Mouse (Mus musculus) ES-E14 (cell line): ENCODE measurements around the gene Tm7sf3. TPM values are rescaled to one million over a fixed set of nuclear protein-coding genes. Genes with fewer than 3 reads are reported as not detected.

ENCODE experiments used
- DNase-seq: peaks from one replicate; pipeline ENCODE4 v3.0.0-alpha.2; 2013; ENCODE audit warnings: low read depth, low spot score
- H3K27ac ChIP-seq: 2 replicates; pipeline ENCODE4 v1.5.1; 2012; ENCODE audit warnings: low read depth, mild to moderate bottlenecking, low read length, moderate library complexity, mixed read lengths; ENCODE audit not compliant: poor library complexity, insufficient read depth, severe bottlenecking
- H3K36me3 ChIP-seq: 2 replicates; pipeline ENCODE4 v1.6.1; 2012; ENCODE audit warnings: mild to moderate bottlenecking, low read length, moderate library complexity, mixed read lengths; ENCODE audit not compliant: control insufficient read depth, poor library complexity, insufficient read depth, severe bottlenecking
- H3K4me1 ChIP-seq, 2 experiments: fragments of 150-350 bp in 1 of 2; sonication (generic) in 1 of 2; 2 replicates each; pipeline ENCODE4 v1.6.1; 2012; ENCODE audit warnings: low read length in 2 of 2, mild to moderate bottlenecking in 1 of 2, mixed read lengths in 1 of 2; ENCODE audit not compliant: control insufficient read depth in 2 of 2, insufficient read depth in 2 of 2, poor library complexity in 1 of 2
- H3K4me3 ChIP-seq, 2 experiments: fragments of 150-350 bp in 1 of 2; sonication (generic) in 1 of 2; 2 replicates each; pipeline ENCODE4 v1.5.1; 2012; ENCODE audit warnings: low read length in 2 of 2, low read depth in 1 of 2, mild to moderate bottlenecking in 1 of 2, mixed read lengths in 1 of 2; ENCODE audit not compliant: insufficient read depth in 1 of 2, poor library complexity in 1 of 2, severe bottlenecking in 1 of 2
- H3K9ac ChIP-seq: 2 replicates; pipeline ENCODE4 v1.6.1; 2012; ENCODE audit warnings: low read depth, mild to moderate bottlenecking, low read length, mixed read lengths; ENCODE audit not compliant: poor library complexity, insufficient read depth, severe bottlenecking
- H3K9me3 ChIP-seq: fragments of 150-350 bp; sonication (generic); 2 replicates; pipeline ENCODE4 v1.6.1; 2012; ENCODE audit warnings: low read depth, mild to moderate bottlenecking, low read length; ENCODE audit not compliant: control insufficient read depth, insufficient read depth
- CHD2 ChIP-seq: IDR thresholded peaks from 2 replicates; pipeline ENCODE4 v1.6.1; 2014; ENCODE audit warnings: mild to moderate bottlenecking, low read depth, low read length, inconsistent platforms
- HCFC1 ChIP-seq: IDR thresholded peaks from 2 replicates; pipeline ENCODE4 v1.6.1; 2012; ENCODE audit warnings: low read length, inconsistent platforms, borderline replicate concordance; ENCODE audit not compliant: insufficient read depth
- MAFK ChIP-seq: IDR thresholded peaks from 2 replicates; pipeline ENCODE4 v1.6.1; 2014; ENCODE audit warnings: mild to moderate bottlenecking, low read depth, low read length, inconsistent platforms; ENCODE audit not compliant: insufficient read depth
- ZC3H11A ChIP-seq: IDR thresholded peaks from 2 replicates; pipeline ENCODE4 v1.6.1; 2012; ENCODE audit warnings: low read depth, mild to moderate bottlenecking, inconsistent platforms, low read length, borderline replicate concordance
- ZNF384 ChIP-seq: IDR thresholded peaks from 2 replicates; pipeline ENCODE4 v1.6.1; 2012; ENCODE audit warnings: low read depth, low read length, inconsistent platforms
- in situ Hi-C, 2 experiments: fragments of 600-800 bp; cut with MboI; formaldehyde crosslinking; loops; one replicate each; pipeline ENCODE4 v1.15.1; 2025; ENCODE audit warnings: low sequenced_read_pairs in 2 of 2, inconsistent platforms in 1 of 2; ENCODE audit not compliant: unreplicated experiment in 2 of 2
- total RNA-seq: library from RNA; depleted of rRNA; stranded (reverse); fragments of 300-350 nt; gene quantifications from 2 replicates; pipeline ENCODE4 v1.2.3, GENCODE M21; 2012

Tm7sf3 gene
- total RNA-seq, 1 experiment: 99.6 TPM

DNA sequence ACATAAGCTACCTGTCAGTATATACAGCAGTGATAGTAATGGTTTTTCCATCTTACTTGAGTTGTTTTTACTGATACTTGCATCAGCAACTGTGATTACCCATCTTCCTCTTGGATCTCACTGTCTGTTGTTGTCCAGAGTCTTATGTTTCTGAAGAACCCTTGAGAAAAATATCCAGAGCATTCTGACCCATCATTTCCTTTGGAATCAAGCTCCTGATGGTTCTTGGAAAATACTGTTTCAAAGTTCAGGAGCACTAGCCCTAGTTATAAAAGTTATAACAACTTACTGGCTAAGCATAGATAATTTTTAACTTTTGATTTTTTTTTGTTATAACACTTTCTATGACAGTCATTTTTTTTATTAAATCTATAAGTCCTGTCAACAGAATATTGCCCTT is 8.8 kb upstream of the Tm7sf3 start:
- in situ Hi-C loops: no loop called here
- H3K27ac ChIP-seq: no peak overlapping the region
- DNase-seq: no peak
- H3K9me3 ChIP-seq: no peaks in the 10 kb centered on the region
- TF ChIP-seq MAFK: no peak
- no peak for TF ChIP-seq HCFC1
- TF ChIP-seq CHD2: no peak
- TF ChIP-seq ZC3H11A: no peak
- no peak for TF ChIP-seq ZNF384
- H3K36me3 ChIP-seq: no peaks in the 10 kb centered on the region
- no peak overlapping the region for H3K9ac ChIP-seq
- H3K4me3 ChIP-seq: no peak overlapping the region
- no peaks in the 10 kb centered on the region for H3K4me1 ChIP-seq

DNA sequence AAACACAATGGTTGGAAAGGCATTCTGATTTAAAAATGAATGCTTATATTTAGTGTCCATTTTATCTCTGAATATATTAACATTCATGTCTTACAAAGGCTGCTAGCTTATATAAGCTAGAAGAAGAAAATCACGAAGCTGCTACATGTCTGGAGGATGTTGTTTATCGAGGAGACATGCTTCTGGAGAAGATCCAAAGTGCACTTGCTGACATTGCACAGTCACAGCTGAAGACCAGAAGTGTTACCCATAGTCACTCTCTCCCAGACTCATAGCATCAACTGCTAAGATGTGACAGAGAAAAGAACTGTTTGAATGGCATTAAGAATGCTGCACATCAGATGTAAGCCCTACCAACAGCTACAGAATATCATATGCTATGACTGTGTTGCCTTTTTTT is 7.4 kb upstream of the Tm7sf3 start:
- DNase-seq: no peak
- Histone ChIP-seq H3K9ac (no peak overlapping the region), H3K27ac (no peak overlapping the region), H3K4me1 (no peaks in the 10 kb centered on the region), H3K4me3 (no peak overlapping the region), H3K9me3 (no peaks in the 10 kb centered on the region), H3K36me3 (no peaks in the 10 kb centered on the region)
- TF ChIP-seq ZC3H11A (no peak), MAFK (no peak), HCFC1 (no peak), ZNF384 (no peak), CHD2 (no peak)
- in situ Hi-C loops: no loop called here

DNA sequence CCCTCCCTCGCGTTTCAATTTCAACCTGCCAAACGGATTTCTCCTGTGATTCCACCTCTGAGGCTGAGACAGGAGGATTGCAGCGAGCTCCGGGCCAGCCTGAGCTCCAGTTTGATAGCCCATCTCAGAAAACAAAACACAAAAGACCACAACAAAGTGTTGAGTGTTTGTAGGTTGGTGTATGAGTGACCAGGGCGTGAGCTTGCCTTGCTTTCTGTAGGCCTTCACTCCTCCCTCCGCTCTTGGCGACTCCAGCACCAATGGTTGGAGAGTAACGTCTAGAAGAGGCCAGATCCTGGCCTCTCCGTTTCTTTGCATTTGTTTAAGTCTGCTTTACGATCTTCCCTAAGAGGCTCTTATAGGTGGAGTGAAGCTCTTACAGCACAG is 553 bp upstream of the Tm7sf3 start:
- TF ChIP-seq ZC3H11A: no peak
- TF ChIP-seq CHD2: no peak
- no peak for TF ChIP-seq HCFC1
- TF ChIP-seq ZNF384: no peak
- no peak for TF ChIP-seq MAFK
- peak; percentile 40 for DNase-seq

DNA sequence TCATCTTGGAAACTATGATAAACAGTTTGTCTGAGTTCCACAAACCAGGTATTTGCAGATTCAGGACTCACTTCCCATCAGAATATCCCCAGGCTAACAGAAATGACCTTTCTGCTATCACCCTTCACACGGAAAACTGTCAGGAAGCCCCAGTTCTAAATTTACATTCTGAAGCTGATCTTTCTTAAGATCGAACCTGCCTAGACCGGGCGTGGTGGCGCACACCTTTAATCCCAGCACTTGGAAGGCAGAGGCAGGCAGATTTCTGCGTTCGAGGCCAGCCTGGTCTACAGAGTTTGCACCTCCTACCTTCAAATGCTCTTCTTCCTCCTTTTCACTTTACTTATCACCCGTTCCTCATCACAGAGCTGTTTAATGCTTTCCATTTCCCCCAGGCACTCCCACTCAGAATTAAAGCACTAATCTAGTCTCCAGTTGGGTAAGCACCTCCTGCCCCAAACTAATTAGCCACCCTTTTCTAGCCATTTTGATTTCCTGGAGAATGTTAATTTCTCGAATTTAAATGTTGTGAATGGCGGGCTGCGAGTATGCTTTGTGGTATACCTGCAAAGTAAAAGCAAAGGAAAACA is 908 bp downstream of the Tm7sf3 start:
- Histone ChIP-seq H3K4me1 (peaks cover 0 to 2% of the 10 kb centered on the region in 2 experiments; a peak in 3 of 4 replicates), H3K27ac (peak overlapping the region; percentile 41; the same call in 1 of the 2 replicates), H3K36me3 (no peaks in the 10 kb centered on the region), H3K9me3 (no peaks in the 10 kb centered on the region), H3K9ac (peak overlapping the region; percentile 56; the same call in 1 of the 2 replicates), H3K4me3 (peak overlapping the region; percentile 51 to 52)
- TF ChIP-seq CHD2 (no peak), ZNF384 (no peak), ZC3H11A (no peak), HCFC1 (no peak), MAFK (no peak)
- in situ Hi-C loops: no loop called here
- DNase-seq: no peak

More for the DNA sequence above, 553 bp upstream of the Tm7sf3 start:
- no peaks in the 10 kb centered on the region for H3K36me3 ChIP-seq
- H3K9me3 ChIP-seq: no peaks in the 10 kb centered on the region
- in situ Hi-C loops: no loop called here
- H3K4me3 ChIP-seq: peak overlapping the region; percentile 90 to 94
- no peak overlapping the region; the same call in 1 of the 2 replicates for H3K27ac ChIP-seq
- H3K4me1 ChIP-seq: peaks cover 0 to 2% of the 10 kb centered on the region in 2 experiments; a peak in 3 of 4 replicates
- peak overlapping the region; percentile 94 for H3K9ac ChIP-seq

- Histone ChIP-seq H3K4me3 (no peak overlapping the region), H3K4me1 (peaks cover 0 to 2% of the 10 kb centered on the region in 2 experiments; a peak in 3 of 4 replicates), H3K9ac (no peak overlapping the region), H3K36me3 (no peaks in the 10 kb centered on the region), H3K9me3 (no peaks in the 10 kb centered on the region), H3K27ac (no peak overlapping the region)
- no peak for DNase-seq
- no peak for TF ChIP-seq CHD2
- TF ChIP-seq HCFC1: no peak
- TF ChIP-seq MAFK: no peak
- TF ChIP-seq ZC3H11A: no peak
- no peak for TF ChIP-seq ZNF384
- in situ Hi-C loops: no loop called here
These were observed 1.6 kb downstream of the Tm7sf3 start for GRCm38 (mm10) chr6:146640991-146641390.
